Mouse (Mus musculus) heart, adult 8-10 months (tissue): ENCODE measurements around the gene Mrnip. TPM values are rescaled to one million over a fixed set of nuclear protein-coding genes. Genes with fewer than 3 reads are reported as not detected.

Experiments used
- DNase-seq: peaks from one replicate; pipeline ENCODE4 v3.0.0; 2022; ENCODE audit warnings: low spot score
- total RNA-seq, 4 experiments: library from RNA; stranded (reverse); gene quantifications; 2 replicates each; pipeline ENCODE4 v1.2.4; 2022

The Mrnip gene
- total RNA-seq, 4 experiments from 2014 or later = 1.6 to 3.5 (median 2.7) TPM

GRCm38 (mm10) chr11:50201590-50201989 lies 27.3 kb downstream of the Mrnip start:
- no peak for DNase-seq

- DNase-seq = no peak
Measured at GRCm38 (mm10) chr11:50203302-50203827, 29.1 kb downstream of the Mrnip start.

- DNase-seq = no peak
Measured at GRCm38 (mm10) chr11:50205434-50205833, 31.2 kb downstream of the Mrnip start.

- no peak for DNase-seq
Measured at GRCm38 (mm10) chr11:50206037-50206436, 31.8 kb downstream of the Mrnip start.

GRCm38 (mm10) chr11:50207344-50207743 lies 33.1 kb downstream of the Mrnip start:
- DNase-seq = no peak

- no peak for DNase-seq
Measured at GRCm38 (mm10) chr11:50208039-50208438, 33.8 kb downstream of the Mrnip start.

GRCm38 (mm10) chr11:50210101-50210504 lies 35.9 kb downstream of the Mrnip start:
- DNase-seq = peak; percentile 88

GRCm38 (mm10) chr11:50210505-50211151 lies 36.4 kb downstream of the Mrnip start, which contains the start of the genes Sqstm1 and Mgat4b:
Sqstm1 (minus strand) TSS chr11:50210827.
Mgat4b (plus strand) TSS chr11:50210890.
- DNase-seq = peak; percentile 85

GRCm38 (mm10) chr11:50211322-50212059 lies 37.2 kb downstream of the Mrnip start:
- no peak for DNase-seq

GRCm38 (mm10) chr11:50212060-50212739 lies 38.0 kb downstream of the Mrnip start:
- no peak for DNase-seq

GRCm38 (mm10) chr11:50212848-50213758 lies 38.9 kb downstream of the Mrnip start:
- DNase-seq = peak; percentile 91

GRCm38 (mm10) chr11:50214631-50215030 lies 40.4 kb downstream of the Mrnip start:
- no peak for DNase-seq

- DNase-seq = no peak
Measured at GRCm38 (mm10) chr11:50215633-50216032, 41.4 kb downstream of the Mrnip start.

- no peak for DNase-seq
Measured at GRCm38 (mm10) chr11:50216724-50217366, 42.6 kb downstream of the Mrnip start.

GRCm38 (mm10) chr11:50217811-50218210 lies 43.6 kb downstream of the Mrnip start:
- no peak for DNase-seq

- no peak for DNase-seq
Measured at GRCm38 (mm10) chr11:50219833-50220232, 45.6 kb downstream of the Mrnip start.

- no peak for DNase-seq
Measured at GRCm38 (mm10) chr11:50222559-50223276, 48.5 kb downstream of the Mrnip start.

- DNase-seq = no peak
Measured at GRCm38 (mm10) chr11:50223783-50224662, 49.8 kb downstream of the Mrnip start.
